Mouse (Mus musculus): ENCODE measurements at regions not wholly inside any gene's neighbourhood (a gene's known extent, or its start where the extent isn't known, plus 50 kb on each side); places are given as distances from the start of the nearest gene placed in this dataset.

- no peak for TF ChIP-seq GATA1 (IDR thresholded peaks at IDR 0.05; ENCODE audit: borderline replicate concordance, low read length)
- no peak for TF ChIP-seq FLI1 (IDR thresholded peaks at IDR 0.05; ENCODE audit: low read length)
These were observed 115.3 kb upstream of the Ndst4 start for GRCm38 (mm10) chr3:125288598-125288997.

Data from megakaryocyte, embryonic 14.5 days (primary cell).